Mouse (Mus musculus) CD4-positive, CD25-positive, alpha-beta regulatory T cell, adult 4 months (primary cell): ENCODE results near the gene Heatr6. TPM values are rescaled to one million over a fixed set of nuclear protein-coding genes. Genes with fewer than 3 reads are reported as not detected.

Source experiments
- ATAC-seq: one replicate; pipeline ENCODE4 v1.8.0; 2017
- polyA plus RNA-seq, 2 experiments: library from polyadenylated mRNA; unstranded; fragments of 100-300 nt; shearing (Covaris generic); gene quantifications; one replicate each; pipeline ENCODE4 v1.2.1; 2017

Heatr6 gene
- polyA plus RNA-seq, 2 experiments from 2014 or later: 34.2 to 44.9 TPM

DNA sequence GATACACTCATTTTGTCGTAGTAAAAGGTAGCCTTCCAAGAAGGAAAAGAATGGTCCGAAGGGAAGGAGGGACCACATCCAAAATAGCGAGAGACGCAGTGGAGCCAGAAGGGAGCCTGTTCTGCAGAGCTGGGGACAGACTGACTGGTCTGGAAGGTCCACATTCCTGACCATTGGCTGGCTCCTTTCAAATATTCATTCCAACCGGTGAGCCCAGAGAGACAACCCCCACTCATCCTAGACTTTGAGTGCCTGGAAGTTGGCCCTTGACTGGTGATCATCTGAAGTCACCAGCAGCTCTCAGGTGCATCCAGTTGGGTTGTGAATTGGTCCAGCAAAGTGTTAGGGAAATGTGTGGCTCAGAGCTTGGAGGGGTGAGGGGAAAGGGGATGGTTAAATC, 61.7 kb downstream of the Heatr6 start:
- no peak for ATAC-seq

DNA sequence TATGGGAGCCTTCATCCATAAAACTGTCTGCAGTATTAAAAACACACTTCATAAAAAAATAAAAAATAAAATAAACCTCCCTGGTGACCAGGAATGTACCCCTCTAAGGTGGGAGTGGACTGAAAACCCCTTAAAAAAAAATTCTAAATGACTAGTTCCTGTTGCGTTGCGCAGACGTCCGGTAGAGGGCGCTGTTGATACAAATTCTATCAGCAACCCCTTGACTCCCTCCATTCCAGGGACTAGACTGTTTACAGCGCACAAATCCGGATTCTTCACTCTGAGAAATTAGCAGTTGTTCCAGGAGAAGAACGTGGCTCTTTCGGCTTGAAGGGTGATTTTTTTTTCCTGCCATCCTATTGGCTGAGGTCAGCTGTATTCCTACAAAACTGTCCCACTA, 62.1 kb downstream of the Heatr6 start:
- no peak for ATAC-seq

DNA sequence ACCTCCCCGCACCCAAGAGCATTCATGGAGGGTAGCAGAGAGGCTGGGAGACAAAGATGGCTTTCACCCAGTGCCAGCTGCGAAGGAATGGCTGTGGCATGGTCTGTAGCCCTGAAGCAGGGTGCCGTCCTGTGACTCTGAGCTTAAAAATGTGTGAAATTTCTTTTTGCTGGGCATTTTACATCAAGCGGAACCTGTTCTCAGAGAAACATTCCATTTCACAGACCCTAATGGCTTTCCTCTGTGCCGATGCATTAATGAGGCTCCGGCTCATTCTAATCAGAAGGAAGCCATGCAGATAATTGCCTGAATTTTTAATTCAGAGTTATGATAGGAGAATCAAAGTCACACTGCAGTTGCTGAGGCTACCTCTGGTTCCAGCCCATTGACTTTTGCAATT, 63.6 kb downstream of the Heatr6 start:
- ATAC-seq: no peak

DNA sequence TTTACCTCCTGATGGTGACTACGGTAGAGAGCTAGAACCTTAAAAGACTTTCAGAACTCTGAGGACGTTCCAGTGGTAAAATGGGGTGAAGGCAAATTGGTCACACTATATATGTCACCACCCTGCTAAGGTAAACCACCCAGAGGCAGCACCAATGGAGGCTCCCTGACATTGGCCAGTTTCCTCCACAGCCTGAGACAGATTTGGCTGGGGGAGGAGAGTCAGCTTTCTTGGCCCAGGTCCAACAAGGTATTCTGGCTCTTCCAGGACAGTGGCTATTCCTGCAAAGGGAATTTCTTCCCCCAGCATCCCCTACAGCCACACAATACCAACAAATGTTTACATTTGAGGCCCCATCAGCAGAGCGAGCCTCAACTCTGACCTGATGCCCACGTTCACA, 64.5 kb downstream of the Heatr6 start:
- no peak for ATAC-seq

DNA sequence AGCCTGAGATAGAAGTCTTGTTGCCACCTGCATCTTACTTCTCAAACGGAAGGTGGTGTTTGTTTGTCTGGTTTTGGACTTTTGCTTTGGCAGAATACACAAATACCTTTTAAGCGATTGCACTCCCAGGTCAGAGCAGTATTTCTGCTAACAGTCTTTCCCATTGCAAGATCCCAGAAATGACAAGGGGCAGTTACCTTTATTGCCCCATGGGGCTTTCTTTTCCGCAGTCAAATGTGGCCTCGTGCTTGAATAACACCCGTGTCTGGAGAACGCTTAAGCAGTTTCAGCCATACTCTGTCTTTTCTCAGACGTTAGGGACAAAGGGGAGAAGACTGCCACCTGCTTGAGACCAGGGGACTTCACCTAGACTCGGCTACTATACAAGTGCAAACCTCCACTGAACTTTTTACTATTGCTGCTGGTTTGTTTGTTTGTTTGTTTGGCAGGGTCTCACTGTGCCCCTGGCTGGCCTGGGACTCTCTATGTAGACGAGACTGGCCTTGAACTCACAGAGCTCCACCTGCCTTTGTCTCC, 65.2 kb downstream of the Heatr6 start:
- no peak for ATAC-seq

DNA sequence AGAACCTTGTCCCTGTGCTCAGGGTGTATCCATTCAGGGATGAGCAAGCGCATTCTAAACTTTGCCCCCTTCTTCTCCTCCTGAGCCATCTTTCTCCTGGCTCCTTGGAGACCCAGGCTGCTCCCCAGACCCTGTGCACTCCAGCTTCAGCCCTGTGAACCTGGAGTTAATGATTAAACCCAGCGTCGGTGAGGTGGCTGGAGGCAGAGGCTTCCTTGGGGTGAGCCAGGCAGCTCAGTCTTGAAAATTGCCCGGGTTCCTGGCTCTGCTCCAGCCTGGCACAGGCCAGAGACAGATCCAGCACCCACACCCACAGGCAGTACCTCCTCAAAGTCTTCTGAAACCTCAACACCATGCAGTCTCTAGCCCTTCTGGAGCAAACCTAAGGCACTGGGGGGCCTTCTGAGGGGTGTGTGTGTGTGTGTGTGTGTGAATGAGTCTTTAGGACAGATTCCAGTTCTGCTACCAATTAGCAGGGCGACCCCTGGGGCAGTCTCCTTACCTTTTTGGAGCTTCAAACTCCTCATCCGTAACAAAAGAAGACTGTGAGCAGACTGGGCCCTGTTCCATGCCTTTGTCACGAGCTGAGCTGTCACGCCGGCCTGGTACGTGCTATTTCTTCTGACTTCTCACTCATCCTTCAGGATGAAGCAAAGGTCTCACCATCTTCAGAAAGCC, 66.4 kb downstream of the Heatr6 start:
- no peak for ATAC-seq

DNA sequence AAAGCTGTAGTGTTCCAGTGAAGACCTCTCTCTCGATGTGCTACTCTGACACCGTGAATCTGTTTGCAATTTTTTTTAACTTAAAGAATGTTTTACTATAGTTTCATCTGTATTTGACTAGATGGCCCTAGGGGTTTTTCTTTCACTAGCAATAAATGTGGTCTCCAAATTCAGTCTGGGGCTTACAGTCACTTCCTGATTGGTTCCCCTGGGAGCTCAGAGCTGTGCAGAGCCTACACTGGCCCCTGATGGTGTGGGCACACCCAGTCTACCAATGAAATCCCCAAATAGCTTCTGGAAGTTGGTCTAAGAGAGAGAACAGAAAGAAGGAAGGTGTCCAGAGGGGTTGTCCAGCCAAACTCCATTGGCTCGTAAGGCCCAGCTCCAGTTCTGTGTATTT, 72.6 kb downstream of the Heatr6 start:
- ATAC-seq: no peak

DNA sequence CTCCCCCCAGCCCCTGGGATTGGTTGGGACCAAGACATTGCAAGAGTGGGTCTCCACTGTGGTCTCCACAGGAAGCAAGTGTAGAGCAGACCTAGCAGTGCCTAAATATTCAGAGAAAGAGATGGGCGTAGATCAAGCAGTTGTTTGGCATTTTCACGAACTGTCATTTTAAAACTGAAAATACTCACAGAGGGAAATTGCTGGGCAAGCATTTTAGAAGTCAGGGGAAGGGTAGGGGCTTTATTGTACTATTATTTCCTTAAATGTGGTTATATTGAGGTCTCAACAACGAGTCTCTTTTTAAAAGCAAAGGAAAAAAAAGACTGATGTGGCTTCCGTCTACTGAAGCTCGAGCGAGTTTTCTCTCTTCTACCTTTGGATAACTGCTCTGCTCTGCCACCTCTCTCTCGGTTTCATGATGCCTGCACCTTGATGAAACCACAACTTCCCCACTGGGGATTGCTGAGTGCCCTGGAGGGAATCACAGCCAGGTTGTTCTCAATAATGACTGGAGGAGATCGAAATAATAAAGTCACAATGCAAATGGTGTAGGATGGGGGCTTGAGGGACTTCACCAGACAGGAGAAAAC, 75.2 kb downstream of the Heatr6 start:
- no peak for ATAC-seq

DNA sequence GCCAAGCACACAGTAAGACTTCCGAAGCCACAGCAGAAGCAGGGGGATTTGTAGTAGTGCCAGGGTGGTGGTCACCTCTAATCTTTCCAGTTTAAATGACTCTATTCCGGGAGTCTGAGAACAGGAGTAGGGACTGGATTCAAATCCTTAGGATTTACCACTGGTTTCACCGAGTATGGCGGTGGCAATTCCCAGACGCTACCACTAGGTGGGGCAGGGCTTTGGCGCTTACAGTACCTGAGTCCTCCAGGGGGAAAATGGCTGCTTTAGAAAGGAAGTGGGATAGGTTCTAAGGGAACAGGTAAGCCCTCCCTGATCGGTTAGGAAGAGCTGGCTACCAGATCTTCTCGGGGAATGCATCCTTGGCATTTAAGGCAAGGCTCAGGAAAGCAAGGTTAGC, 78.9 kb downstream of the Heatr6 start:
- no peak for ATAC-seq

Other genes with a start within 250 kb of the Heatr6 start
- gene Heatr9, start 231.5 kb upstream of the Heatr6 start, polyA plus RNA-seq: under 1 TPM; 0.54 to 0.62 TPM
- gene Ccl5, start 223.2 kb upstream of the Heatr6 start, polyA plus RNA-seq: 100 to 1,000 TPM; 385 to 395 TPM
- not detected for gene Ccl9, start 175.1 kb upstream of the Heatr6 start, polyA plus RNA-seq
- not detected for gene Ccl6, start 160.6 kb upstream of the Heatr6 start, polyA plus RNA-seq
- not detected for gene Rpl9-ps1, start 108.1 kb upstream of the Heatr6 start, polyA plus RNA-seq
- not detected for gene Ccl3, start 104.3 kb upstream of the Heatr6 start, polyA plus RNA-seq
- 10 to 100 TPM in 1 of 2 experiments, 1 to 10 TPM in 1; 2.9 to 12.2 TPM for gene Ccl4, start 91.1 kb upstream of the Heatr6 start, polyA plus RNA-seq
- gene Wfdc17, start 49.7 kb upstream of the Heatr6 start, polyA plus RNA-seq: not detected
- not detected for gene Wfdc18, start 44.7 kb upstream of the Heatr6 start, polyA plus RNA-seq
- gene Wfdc21, start 6.8 kb upstream of the Heatr6 start, polyA plus RNA-seq: not detected
- gene Hnf1b, start 96.4 kb downstream of the Heatr6 start, polyA plus RNA-seq: not detected
- gene Ddx52, start 188.4 kb downstream of the Heatr6 start, polyA plus RNA-seq: 10 to 100 TPM; 88.7 to 90.2 TPM
- gene Synrg, start 210.7 kb downstream of the Heatr6 start, polyA plus RNA-seq: 1 to 10 TPM; 9.4 to 9.7 TPM